Mouse (Mus musculus) G1E (cell line): ENCODE data around the gene Ccser1.

Experiments
- CTCF ChIP-seq: IDR thresholded peaks from 2 replicates; pipeline ENCODE4 v1.5.1; 2012; ENCODE audit warnings: low read depth, low read length, inconsistent platforms, mixed read lengths
- GATA1 ChIP-seq: IDR thresholded peaks from 2 replicates; pipeline ENCODE4 v1.6.1; 2012; ENCODE audit warnings: borderline replicate concordance, low read length, inconsistent platforms, mixed read lengths

GRCm38 (mm10) chr6:61203344-61203743, 23.2 kb downstream of the Ccser1 start:
- no peak for TF ChIP-seq CTCF
- TF ChIP-seq GATA1: no peak
